Mouse (Mus musculus) ES-E14 (cell line): ENCODE results near the gene Olig2. TPM values are rescaled to one million over a fixed set of nuclear protein-coding genes. Genes with fewer than 3 reads are reported as not detected.
A peak's percentile ranks its signal among the peaks of the same experiment; 100 is the strongest.

Experiments used
- DNase-seq: peaks from one replicate; pipeline ENCODE4 v3.0.0-alpha.2; 2013; ENCODE audit warnings: low read depth, low spot score
- H3K27ac ChIP-seq: 2 replicates; pipeline ENCODE4 v1.5.1; 2012; ENCODE audit warnings: low read depth, mild to moderate bottlenecking, low read length, moderate library complexity, mixed read lengths; ENCODE audit not compliant: poor library complexity, insufficient read depth, severe bottlenecking
- H3K36me3 ChIP-seq: 2 replicates; pipeline ENCODE4 v1.6.1; 2012; ENCODE audit warnings: mild to moderate bottlenecking, low read length, moderate library complexity, mixed read lengths; ENCODE audit not compliant: control insufficient read depth, poor library complexity, insufficient read depth, severe bottlenecking
- H3K4me1 ChIP-seq, 2 experiments: fragments of 150-350 bp in 1 of 2; sonication (generic) in 1 of 2; 2 replicates each; pipeline ENCODE4 v1.6.1; 2012; ENCODE audit warnings: low read length in 2 of 2, mild to moderate bottlenecking in 1 of 2, mixed read lengths in 1 of 2; ENCODE audit not compliant: control insufficient read depth in 2 of 2, insufficient read depth in 2 of 2, poor library complexity in 1 of 2
- H3K4me3 ChIP-seq, 2 experiments: fragments of 150-350 bp in 1 of 2; sonication (generic) in 1 of 2; 2 replicates each; pipeline ENCODE4 v1.5.1; 2012; ENCODE audit warnings: low read length in 2 of 2, low read depth in 1 of 2, mild to moderate bottlenecking in 1 of 2, mixed read lengths in 1 of 2; ENCODE audit not compliant: insufficient read depth in 1 of 2, poor library complexity in 1 of 2, severe bottlenecking in 1 of 2
- H3K9ac ChIP-seq: 2 replicates; pipeline ENCODE4 v1.6.1; 2012; ENCODE audit warnings: low read depth, mild to moderate bottlenecking, low read length, mixed read lengths; ENCODE audit not compliant: poor library complexity, insufficient read depth, severe bottlenecking
- H3K9me3 ChIP-seq: fragments of 150-350 bp; sonication (generic); 2 replicates; pipeline ENCODE4 v1.6.1; 2012; ENCODE audit warnings: low read depth, mild to moderate bottlenecking, low read length; ENCODE audit not compliant: control insufficient read depth, insufficient read depth
- CHD2 ChIP-seq: IDR thresholded peaks from 2 replicates; pipeline ENCODE4 v1.6.1; 2014; ENCODE audit warnings: mild to moderate bottlenecking, low read depth, low read length, inconsistent platforms
- HCFC1 ChIP-seq: IDR thresholded peaks from 2 replicates; pipeline ENCODE4 v1.6.1; 2012; ENCODE audit warnings: low read length, inconsistent platforms, borderline replicate concordance; ENCODE audit not compliant: insufficient read depth
- MAFK ChIP-seq: IDR thresholded peaks from 2 replicates; pipeline ENCODE4 v1.6.1; 2014; ENCODE audit warnings: mild to moderate bottlenecking, low read depth, low read length, inconsistent platforms; ENCODE audit not compliant: insufficient read depth
- ZC3H11A ChIP-seq: IDR thresholded peaks from 2 replicates; pipeline ENCODE4 v1.6.1; 2012; ENCODE audit warnings: low read depth, mild to moderate bottlenecking, inconsistent platforms, low read length, borderline replicate concordance
- ZNF384 ChIP-seq: IDR thresholded peaks from 2 replicates; pipeline ENCODE4 v1.6.1; 2012; ENCODE audit warnings: low read depth, low read length, inconsistent platforms
- in situ Hi-C, 2 experiments: fragments of 600-800 bp; cut with MboI; formaldehyde crosslinking; loops; one replicate each; pipeline ENCODE4 v1.15.1; 2025; ENCODE audit warnings: low sequenced_read_pairs in 2 of 2, inconsistent platforms in 1 of 2; ENCODE audit not compliant: unreplicated experiment in 2 of 2
- total RNA-seq: library from RNA; depleted of rRNA; stranded (reverse); fragments of 300-350 nt; gene quantifications from 2 replicates; pipeline ENCODE4 v1.2.3, GENCODE M21; 2012

Olig2 gene
- total RNA-seq, 1 experiment: 0.09 TPM

DNA sequence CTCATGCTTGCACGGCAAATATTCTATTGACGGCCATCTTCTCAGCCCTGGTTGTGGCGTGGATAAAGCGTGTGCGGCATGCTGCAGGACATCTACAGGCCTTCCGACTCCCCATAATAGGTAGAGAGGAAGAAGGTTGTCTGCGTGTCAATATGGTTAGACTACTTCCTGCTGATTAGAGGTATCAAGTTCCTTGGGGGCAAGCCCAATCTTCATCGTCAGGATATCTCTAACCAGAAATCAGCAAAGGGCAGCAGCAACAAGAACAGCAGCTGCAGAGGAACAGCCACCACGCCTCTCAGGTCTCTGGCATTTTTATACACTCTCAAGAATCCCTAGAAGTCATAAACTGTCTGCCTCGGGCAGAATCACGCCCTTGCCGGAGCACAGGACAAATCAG is 37.0 kb upstream of the Olig2 start:
- H3K9me3 ChIP-seq: no peaks in the 10 kb centered on the region
- in situ Hi-C loops: no loop called here
- no peak overlapping the region for H3K27ac ChIP-seq
- H3K4me1 ChIP-seq: 0 out of 4 replicates have a peak, but pooled peaks cover 0 to 2% of the 10 kb centered on the region in 2 experiments
- no peak overlapping the region for H3K4me3 ChIP-seq
- no peak for TF ChIP-seq ZC3H11A
- no peak for TF ChIP-seq ZNF384
- TF ChIP-seq HCFC1: no peak
- TF ChIP-seq CHD2: no peak
- TF ChIP-seq MAFK: no peak
- H3K9ac ChIP-seq: no peak overlapping the region
- no peak for DNase-seq
- no peaks in the 10 kb centered on the region for H3K36me3 ChIP-seq

- Histone ChIP-seq H3K4me3 (no peak overlapping the region), H3K9me3 (no peaks in the 10 kb centered on the region), H3K9ac (no peak overlapping the region), H3K36me3 (peaks cover 4% of the 10 kb centered on the region; the same call in 1 of the 2 replicates), H3K4me1 (0 out of 4 replicates have a peak, but pooled peaks cover 0 to 2% of the 10 kb centered on the region in 2 experiments), H3K27ac (no peak overlapping the region)
- in situ Hi-C loops: no loop called here
- no peak for TF ChIP-seq ZC3H11A
- no peak for TF ChIP-seq HCFC1
- no peak for TF ChIP-seq ZNF384
- no peak for TF ChIP-seq CHD2
- TF ChIP-seq MAFK: no peak
- DNase-seq: no peak
Measured at GRCm38 (mm10) chr16:91191233-91191632, 34.0 kb upstream of the Olig2 start.

GRCm38 (mm10) chr16:91191663-91192237 is 33.5 kb upstream of the Olig2 start:
- peaks cover 4% of the 10 kb centered on the region; the same call in 1 of the 2 replicates for H3K36me3 ChIP-seq
- 0 out of 4 replicates have a peak, but pooled peaks cover 0 to 2% of the 10 kb centered on the region in 2 experiments for H3K4me1 ChIP-seq
- no peak for DNase-seq
- H3K4me3 ChIP-seq: no peak overlapping the region
- H3K27ac ChIP-seq: no peak overlapping the region
- in situ Hi-C loops: no loop called here
- no peak for TF ChIP-seq MAFK
- no peak for TF ChIP-seq HCFC1
- no peak for TF ChIP-seq ZNF384
- no peak for TF ChIP-seq CHD2
- TF ChIP-seq ZC3H11A: no peak
- H3K9ac ChIP-seq: no peak overlapping the region
- H3K9me3 ChIP-seq: no peaks in the 10 kb centered on the region

- no peak for TF ChIP-seq MAFK
- TF ChIP-seq ZNF384: 0 out of 2 replicates have a peak, but pooled peaks have one; percentile 18
- Histone ChIP-seq H3K27ac (no peak overlapping the region), H3K4me1 (0 out of 4 replicates have a peak, but pooled peaks cover 0 to 2% of the 10 kb centered on the region in 2 experiments), H3K4me3 (no peak overlapping the region), H3K9me3 (peaks cover 4% of the 10 kb centered on the region; the same call in 1 of the 2 replicates), H3K36me3 (peaks cover 4% of the 10 kb centered on the region; the same call in 1 of the 2 replicates), H3K9ac (no peak overlapping the region)
- DNase-seq: no peak
- in situ Hi-C loops: no loop called here
Measured at GRCm38 (mm10) chr16:91192672-91193354, 32.4 kb upstream of the Olig2 start.
